Mouse (Mus musculus): ENCODE results near the gene Rad23b. TPM values are rescaled to one million over a fixed set of nuclear protein-coding genes. Genes with fewer than 3 reads are reported as not detected.

The Rad23b gene
- polyA plus RNA-seq, 1 experiment from 2014 or later, result 83.4 TPM

- ATAC-seq (replicated peaks; ENCODE audit: low FRiP score) (no peak), DNase-seq (ENCODE audit: low spot score) (no peak)
- no peaks in the 10 kb centered on the region; the same call in 1 of the 2 replicates for H3K36me3 ChIP-seq (ENCODE audit: control insufficient read depth, insufficient read depth, low read length)
- H3K27me3 ChIP-seq (ENCODE audit: control insufficient read depth, insufficient read depth, low read length), result no peaks in the 10 kb centered on the region
- H3K9ac ChIP-seq (ENCODE audit: low read length), result no peak overlapping the region
- H3K4me1 ChIP-seq (replicated peaks; ENCODE audit: control insufficient read depth, insufficient read depth, low read length), result no peaks in the 10 kb centered on the region
- H3K4me3 ChIP-seq (ENCODE audit: low read depth, low read length), result no peak overlapping the region
- H3K9me3 ChIP-seq (ENCODE audit: control insufficient read depth, low read length), result no peaks in the 10 kb centered on the region; the same call in 1 of the 2 replicates
- no peak overlapping the region for H3K27ac ChIP-seq (ENCODE audit: low read depth, low read length)
- 90% methylated on average over 4 of the region's 4 CpGs for WGBS
- H3K4me2 ChIP-seq (ENCODE audit: low read depth, low read length, severe bottlenecking), result no peak overlapping the region
Observed at GRCm38 (mm10) chr4:55364374-55364773, 14.5 kb downstream of the Rad23b start.

- Histone ChIP-seq H3K27ac (ENCODE audit: low read depth, low read length) (no peak overlapping the region), H3K27me3 (ENCODE audit: control insufficient read depth, insufficient read depth, low read length) (no peaks in the 10 kb centered on the region), H3K4me2 (ENCODE audit: low read depth, low read length, severe bottlenecking) (no peak overlapping the region), H3K9me3 (ENCODE audit: control insufficient read depth, low read length) (no peaks in the 10 kb centered on the region; the same call in 1 of the 2 replicates), H3K36me3 (ENCODE audit: control insufficient read depth, insufficient read depth, low read length) (no peaks in the 10 kb centered on the region; the same call in 1 of the 2 replicates), H3K4me3 (ENCODE audit: low read depth, low read length) (no peak overlapping the region), H3K4me1 (replicated peaks; ENCODE audit: control insufficient read depth, insufficient read depth, low read length) (no peaks in the 10 kb centered on the region), H3K9ac (ENCODE audit: low read length) (no peak overlapping the region)
- ATAC-seq (replicated peaks; ENCODE audit: low FRiP score), result no peak
- no peak for DNase-seq (ENCODE audit: low spot score)
- WGBS, result 79% methylated on average over 1 of the region's 1 CpGs
Observed at GRCm38 (mm10) chr4:55366014-55366413, 16.2 kb downstream of the Rad23b start.

GRCm38 (mm10) chr4:55370127-55370526 lies 20.3 kb downstream of the Rad23b start:
- Histone ChIP-seq H3K36me3 (ENCODE audit: control insufficient read depth, insufficient read depth, low read length) (no peaks in the 10 kb centered on the region), H3K9me3 (ENCODE audit: control insufficient read depth, low read length) (no peaks in the 10 kb centered on the region), H3K27ac (ENCODE audit: low read depth, low read length) (no peak overlapping the region), H3K4me2 (ENCODE audit: low read depth, low read length, severe bottlenecking) (no peak overlapping the region), H3K4me3 (ENCODE audit: low read depth, low read length) (no peak overlapping the region), H3K4me1 (replicated peaks; ENCODE audit: control insufficient read depth, insufficient read depth, low read length) (no peaks in the 10 kb centered on the region), H3K27me3 (ENCODE audit: control insufficient read depth, insufficient read depth, low read length) (no peaks in the 10 kb centered on the region), H3K9ac (ENCODE audit: low read length) (no peak overlapping the region)
- no peak for ATAC-seq (replicated peaks; ENCODE audit: low FRiP score)
- DNase-seq (ENCODE audit: low spot score), result no peak
- 93% methylated on average over 3 of the region's 3 CpGs for WGBS

GRCm38 (mm10) chr4:55371355-55371754 lies 21.5 kb downstream of the Rad23b start:
- H3K4me1 ChIP-seq (replicated peaks; ENCODE audit: control insufficient read depth, insufficient read depth, low read length), result no peaks in the 10 kb centered on the region
- H3K27ac ChIP-seq (ENCODE audit: low read depth, low read length), result no peak overlapping the region
- H3K4me2 ChIP-seq (ENCODE audit: low read depth, low read length, severe bottlenecking), result no peak overlapping the region
- H3K9ac ChIP-seq (ENCODE audit: low read length), result no peak overlapping the region
- no peak overlapping the region for H3K4me3 ChIP-seq (ENCODE audit: low read depth, low read length)
- WGBS, result 88% methylated on average over 7 of the region's 7 CpGs
- no peaks in the 10 kb centered on the region for H3K27me3 ChIP-seq (ENCODE audit: control insufficient read depth, insufficient read depth, low read length)
- no peaks in the 10 kb centered on the region for H3K9me3 ChIP-seq (ENCODE audit: control insufficient read depth, low read length)
- no peaks in the 10 kb centered on the region for H3K36me3 ChIP-seq (ENCODE audit: control insufficient read depth, insufficient read depth, low read length)
- ATAC-seq (replicated peaks; ENCODE audit: low FRiP score) (no peak), DNase-seq (ENCODE audit: low spot score) (no peak)

GRCm38 (mm10) chr4:55382350-55382749 lies 32.5 kb downstream of the Rad23b start:
- no peak overlapping the region for H3K4me3 ChIP-seq (ENCODE audit: low read depth, low read length)
- no peak overlapping the region for H3K27ac ChIP-seq (ENCODE audit: low read depth, low read length)
- H3K4me1 ChIP-seq (replicated peaks; ENCODE audit: control insufficient read depth, insufficient read depth, low read length), result no peaks in the 10 kb centered on the region
- DNase-seq (ENCODE audit: low spot score) (no peak), ATAC-seq (replicated peaks; ENCODE audit: low FRiP score) (no peak)
- no peaks in the 10 kb centered on the region for H3K9me3 ChIP-seq (ENCODE audit: control insufficient read depth, low read length)
- no peaks in the 10 kb centered on the region for H3K27me3 ChIP-seq (ENCODE audit: control insufficient read depth, insufficient read depth, low read length)
- H3K9ac ChIP-seq (ENCODE audit: low read length), result no peak overlapping the region
- no peak overlapping the region for H3K4me2 ChIP-seq (ENCODE audit: low read depth, low read length, severe bottlenecking)
- H3K36me3 ChIP-seq (ENCODE audit: control insufficient read depth, insufficient read depth, low read length), result peaks cover 14% of the 10 kb centered on the region
- WGBS, result 95% methylated on average over 2 of the region's 2 CpGs

GRCm38 (mm10) chr4:55386768-55387167 lies 36.9 kb downstream of the Rad23b start:
- no peak for DNase-seq (ENCODE audit: low spot score)

GRCm38 (mm10) chr4:55391480-55391879 lies 41.6 kb downstream of the Rad23b start:
- H3K27me3 ChIP-seq (ENCODE audit: control insufficient read depth, insufficient read depth, low read length), result no peaks in the 10 kb centered on the region
- 84% methylated on average over 1 of the region's 1 CpGs for WGBS
- DNase-seq (ENCODE audit: low spot score) (no peak), ATAC-seq (replicated peaks; ENCODE audit: low FRiP score) (no peak)
- no peak overlapping the region for H3K4me3 ChIP-seq (ENCODE audit: low read depth, low read length)
- H3K27ac ChIP-seq (ENCODE audit: low read depth, low read length), result no peak overlapping the region
- H3K4me1 ChIP-seq (replicated peaks; ENCODE audit: control insufficient read depth, insufficient read depth, low read length), result no peaks in the 10 kb centered on the region
- H3K9me3 ChIP-seq (ENCODE audit: control insufficient read depth, low read length), result no peaks in the 10 kb centered on the region
- no peak overlapping the region for H3K4me2 ChIP-seq (ENCODE audit: low read depth, low read length, severe bottlenecking)
- no peak overlapping the region for H3K9ac ChIP-seq (ENCODE audit: low read length)
- H3K36me3 ChIP-seq (ENCODE audit: control insufficient read depth, insufficient read depth, low read length), result no peaks in the 10 kb centered on the region; the same call in 1 of the 2 replicates

More at GRCm38 (mm10) chr4:55386768-55387167, 36.9 kb downstream of the Rad23b start:
- no peak for ATAC-seq (replicated peaks; ENCODE audit: low FRiP score)
- Histone ChIP-seq H3K4me3 (ENCODE audit: low read depth, low read length) (no peak overlapping the region), H3K27me3 (ENCODE audit: control insufficient read depth, insufficient read depth, low read length) (no peaks in the 10 kb centered on the region), H3K27ac (ENCODE audit: low read depth, low read length) (no peak overlapping the region), H3K9ac (ENCODE audit: low read length) (no peak overlapping the region), H3K9me3 (ENCODE audit: control insufficient read depth, low read length) (no peaks in the 10 kb centered on the region), H3K4me2 (ENCODE audit: low read depth, low read length, severe bottlenecking) (no peak overlapping the region), H3K36me3 (ENCODE audit: control insufficient read depth, insufficient read depth, low read length) (peaks cover 10% of the 10 kb centered on the region), H3K4me1 (replicated peaks; ENCODE audit: control insufficient read depth, insufficient read depth, low read length) (no peaks in the 10 kb centered on the region)
- 89% methylated on average over 2 of the region's 2 CpGs for WGBS

- Histone ChIP-seq H3K4me2 (ENCODE audit: low read depth, low read length, severe bottlenecking) (no peak overlapping the region), H3K9ac (ENCODE audit: low read length) (no peak overlapping the region), H3K4me3 (ENCODE audit: low read depth, low read length) (no peak overlapping the region), H3K36me3 (ENCODE audit: control insufficient read depth, insufficient read depth, low read length) (no peaks in the 10 kb centered on the region; the same call in 1 of the 2 replicates), H3K4me1 (replicated peaks; ENCODE audit: control insufficient read depth, insufficient read depth, low read length) (no peaks in the 10 kb centered on the region), H3K27me3 (ENCODE audit: control insufficient read depth, insufficient read depth, low read length) (no peaks in the 10 kb centered on the region), H3K9me3 (ENCODE audit: control insufficient read depth, low read length) (no peaks in the 10 kb centered on the region), H3K27ac (ENCODE audit: low read depth, low read length) (no peak overlapping the region)
- no peak for ATAC-seq (replicated peaks; ENCODE audit: low FRiP score)
- DNase-seq (ENCODE audit: low spot score), result no peak
- WGBS, result 93% methylated on average over 7 of the region's 7 CpGs
Observed at GRCm38 (mm10) chr4:55392445-55392844, 42.6 kb downstream of the Rad23b start.
